Mouse (Mus musculus) bone marrow, adult 2 months (tissue): ENCODE results near the gene Glis3.

Experiments
- CTCF ChIP-seq: fragments of 200-500 bp; IDR thresholded peaks from 2 replicates; pipeline ENCODE4 v1.5.1; 2011; ENCODE audit warnings: low read length, control low read depth; ENCODE audit not compliant: control insufficient read depth, insufficient read depth
- POLR2A ChIP-seq: fragments of 200-500 bp; IDR thresholded peaks from 2 replicates; pipeline ENCODE4 v1.6.1; 2011; ENCODE audit warnings: low read depth, mild to moderate bottlenecking, control low read depth, low read length, borderline replicate concordance; ENCODE audit not compliant: control insufficient read depth

DNA sequence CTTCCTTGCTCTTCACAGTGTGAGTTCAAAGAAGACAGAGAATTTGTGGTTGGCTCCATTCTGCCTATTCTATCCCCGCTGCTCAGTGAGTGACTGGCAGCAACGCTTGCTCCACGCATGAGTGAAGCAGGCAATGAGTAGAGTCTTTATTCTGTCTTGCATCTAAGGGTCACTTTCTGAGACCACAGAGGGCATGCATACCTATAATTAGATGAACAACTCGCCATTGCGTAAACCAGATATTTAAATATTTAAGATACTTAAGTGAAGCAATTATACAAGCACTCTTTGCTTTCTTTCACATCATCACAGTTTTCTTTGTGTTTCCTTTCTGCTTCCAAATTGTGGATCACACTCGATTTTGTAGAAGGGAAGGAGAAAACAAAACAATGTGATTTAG is 163.4 kb downstream of the Glis3 start:
- TF ChIP-seq CTCF (no peak), POLR2A (no peak)
